Mouse (Mus musculus) liver, embryonic 14.5 days (tissue): ENCODE data around the gene Add3.

Experiments
- CTCF ChIP-seq: IDR thresholded peaks from 2 replicates; pipeline ENCODE4 v1.5.1; 2016; ENCODE audit warnings: antibody characterized with exemption, low read depth, control low read depth
- EP300 ChIP-seq: IDR thresholded peaks from 2 replicates; pipeline ENCODE4 v1.6.1; 2016; ENCODE audit warnings: antibody characterized with exemption, low read depth

DNA sequence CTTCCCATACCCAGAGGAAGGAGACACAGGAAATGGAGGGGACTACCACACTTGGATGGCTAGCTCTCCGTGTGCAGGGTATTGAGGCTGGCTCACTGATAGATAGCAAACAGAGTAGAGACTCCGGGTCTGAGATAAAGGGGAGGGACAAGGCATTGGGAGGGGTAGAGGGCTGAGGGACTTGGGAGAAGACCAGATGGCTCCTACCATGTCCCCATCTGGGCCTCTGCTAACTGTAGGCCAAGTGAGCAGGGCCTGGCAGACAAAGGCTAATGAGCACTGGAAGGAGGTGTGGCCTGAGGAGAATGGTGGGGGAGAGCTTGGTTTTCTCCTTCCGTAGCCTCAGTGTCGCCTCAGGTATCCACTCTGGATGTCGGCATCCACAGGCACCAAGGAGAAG lies 119.3 kb downstream of the Add3 start:
- TF ChIP-seq CTCF (no peak), EP300 (no peak)
